Mouse (Mus musculus): ENCODE measurements around the gene Sppl3.
A peak's percentile ranks its signal among the peaks of the same experiment; 100 is the strongest.

Sppl3 gene

DNA sequence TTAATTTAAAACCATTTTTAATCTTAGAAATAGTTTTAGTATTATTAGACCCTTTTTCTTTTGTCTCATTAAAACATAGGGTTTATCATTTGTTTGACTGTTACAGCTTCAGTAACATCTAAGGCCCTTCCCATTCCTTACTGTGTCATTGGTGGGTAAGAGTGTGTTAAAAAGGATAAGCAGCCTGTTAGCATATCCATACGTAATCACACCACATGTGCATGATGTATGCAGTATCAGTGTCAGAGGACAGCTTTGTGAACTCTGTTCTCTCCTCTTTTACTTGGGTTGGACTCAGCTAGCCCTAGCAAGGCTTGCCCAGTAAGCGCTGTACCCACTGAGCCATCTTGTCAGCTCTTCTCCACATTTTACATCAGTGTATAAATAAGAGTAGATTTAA lies 26.2 kb downstream of the Sppl3 start:
- DNase-seq (ENCODE audit: low read depth, low spot score) = no peak

GRCm38 (mm10) chr5:115040756-115041155 lies 29.8 kb downstream of the Sppl3 start:
- no peak for DNase-seq (ENCODE audit: low read depth, low spot score)

GRCm38 (mm10) chr5:115043626-115044025 lies 32.7 kb downstream of the Sppl3 start:
- peak; percentile 68 for DNase-seq (ENCODE audit: low read depth, low spot score)

DNA sequence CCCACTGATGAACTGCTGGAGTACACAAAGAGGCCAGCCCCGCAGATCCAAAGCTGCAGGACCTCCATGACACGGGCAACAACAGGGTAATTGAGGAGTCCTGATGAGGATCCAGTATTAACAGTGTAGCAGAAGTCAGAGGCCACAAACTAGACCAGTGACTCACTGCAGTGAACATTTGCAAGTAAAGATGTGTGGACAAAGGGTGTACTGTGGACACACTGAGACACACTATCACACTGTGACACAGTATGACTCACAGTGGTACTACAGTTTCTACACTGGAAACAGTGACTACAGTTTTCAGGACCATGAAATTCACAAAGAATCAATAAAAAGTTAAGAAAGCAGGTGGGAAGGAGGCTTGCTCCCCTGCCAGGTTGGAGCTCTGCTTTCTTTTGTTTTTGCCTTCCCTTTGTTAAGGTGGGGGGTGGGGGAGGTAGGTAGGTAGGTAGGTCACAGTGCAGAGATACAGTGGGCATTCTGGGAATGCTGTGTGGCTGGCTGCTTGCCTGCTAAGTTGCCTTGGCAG lies 34.3 kb downstream of the Sppl3 start:
- DNase-seq (ENCODE audit: low read depth, low spot score) = no peak

DNA sequence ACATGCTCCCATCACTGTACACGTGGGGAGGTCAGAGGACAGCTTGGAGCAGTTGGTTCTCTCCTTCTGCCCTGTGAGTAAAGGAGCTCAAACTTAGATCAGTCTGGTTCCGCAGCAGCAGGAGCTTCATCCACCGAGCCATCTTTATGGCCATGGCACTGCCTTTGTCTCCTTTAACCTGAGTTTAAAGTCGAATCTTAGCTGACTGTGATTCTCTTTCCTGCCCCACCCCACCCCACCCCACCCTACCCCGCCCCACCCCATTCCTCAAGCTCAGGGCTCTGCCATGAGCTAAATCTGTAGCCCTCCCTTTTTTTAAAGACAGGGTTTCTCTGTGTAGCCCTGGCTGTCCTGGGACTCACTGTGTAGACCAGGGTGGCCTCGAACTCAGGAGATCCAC lies 38.8 kb downstream of the Sppl3 start:
- no peak for DNase-seq (ENCODE audit: low read depth, low spot score)

- no peak for DNase-seq (ENCODE audit: low read depth, low spot score)
Measured at GRCm38 (mm10) chr5:115050776-115051175, 39.8 kb downstream of the Sppl3 start.

- DNase-seq (ENCODE audit: low read depth, low spot score) = no peak
Measured at GRCm38 (mm10) chr5:115052546-115052945, 41.6 kb downstream of the Sppl3 start.

DNA sequence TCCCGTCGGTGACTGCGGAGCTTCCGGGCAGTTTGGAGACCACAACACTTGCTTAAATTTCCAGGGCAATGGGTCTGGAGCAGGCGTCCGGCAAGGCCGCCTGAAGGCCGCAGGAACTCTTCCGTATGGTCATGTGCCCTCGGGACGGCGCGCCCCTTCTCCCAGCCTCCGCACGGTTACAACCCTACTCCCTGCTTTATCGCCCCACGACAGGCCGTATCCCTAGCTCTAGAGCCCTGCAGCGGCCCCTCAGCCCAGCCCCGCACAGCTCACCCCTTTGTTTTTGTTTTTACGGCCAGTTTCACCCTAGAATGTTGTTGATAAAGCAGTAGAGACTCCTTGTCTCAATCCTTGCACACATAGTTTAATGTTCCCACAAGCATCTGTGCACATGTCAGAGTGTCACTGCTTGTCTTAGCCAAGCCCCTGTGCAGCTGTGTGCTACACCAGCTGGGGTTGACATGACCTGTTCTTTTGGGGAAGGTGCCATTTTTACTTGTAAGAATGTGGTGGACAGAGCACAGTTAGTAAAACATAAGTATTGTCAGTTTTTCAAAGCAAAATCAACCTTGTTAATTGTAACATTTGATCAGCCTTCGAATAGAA lies 43.0 kb downstream of the Sppl3 start:
- no peak for DNase-seq (ENCODE audit: low read depth, low spot score)

DNA sequence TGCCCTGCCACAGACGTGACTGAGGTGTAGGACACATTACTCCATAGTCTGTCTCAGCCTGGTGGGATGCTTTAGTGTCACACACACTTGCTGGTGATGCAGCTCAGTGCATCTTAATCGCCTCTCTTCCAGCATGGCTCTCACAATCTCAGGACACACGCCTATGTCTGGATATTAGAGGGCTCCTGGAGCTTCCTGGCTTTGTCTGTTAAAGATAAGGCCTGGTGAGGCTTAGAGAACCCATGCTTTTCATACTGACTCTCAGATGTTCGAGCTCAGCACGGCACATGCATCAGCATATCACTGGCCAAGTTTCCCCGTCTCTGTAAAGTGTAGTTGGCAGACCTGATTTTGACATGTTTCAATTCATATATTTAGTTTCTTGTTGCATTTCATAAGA lies 44.5 kb downstream of the Sppl3 start:
- no peak for DNase-seq (ENCODE audit: low read depth, low spot score)

DNA sequence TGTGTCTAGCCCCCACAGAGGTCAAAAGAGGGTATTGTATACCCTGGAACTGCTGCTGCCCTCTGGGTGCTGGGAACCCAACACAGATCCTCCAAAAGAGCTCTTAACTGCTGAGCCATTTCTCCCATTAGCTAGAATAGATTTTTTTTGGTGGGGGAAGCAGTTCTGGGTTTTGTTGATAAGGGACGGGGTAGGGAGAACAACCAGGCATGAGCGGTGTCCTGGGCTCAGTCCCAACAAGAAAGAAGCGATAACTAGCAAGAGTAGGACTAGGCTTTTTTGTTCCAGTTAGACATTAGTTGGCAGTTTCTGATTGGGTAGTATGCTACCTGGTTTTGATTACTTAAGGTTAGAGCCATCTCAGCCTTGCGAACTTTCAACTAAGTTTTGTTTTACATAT lies 46.2 kb downstream of the Sppl3 start:
- no peak for DNase-seq (ENCODE audit: low read depth, low spot score)

DNA sequence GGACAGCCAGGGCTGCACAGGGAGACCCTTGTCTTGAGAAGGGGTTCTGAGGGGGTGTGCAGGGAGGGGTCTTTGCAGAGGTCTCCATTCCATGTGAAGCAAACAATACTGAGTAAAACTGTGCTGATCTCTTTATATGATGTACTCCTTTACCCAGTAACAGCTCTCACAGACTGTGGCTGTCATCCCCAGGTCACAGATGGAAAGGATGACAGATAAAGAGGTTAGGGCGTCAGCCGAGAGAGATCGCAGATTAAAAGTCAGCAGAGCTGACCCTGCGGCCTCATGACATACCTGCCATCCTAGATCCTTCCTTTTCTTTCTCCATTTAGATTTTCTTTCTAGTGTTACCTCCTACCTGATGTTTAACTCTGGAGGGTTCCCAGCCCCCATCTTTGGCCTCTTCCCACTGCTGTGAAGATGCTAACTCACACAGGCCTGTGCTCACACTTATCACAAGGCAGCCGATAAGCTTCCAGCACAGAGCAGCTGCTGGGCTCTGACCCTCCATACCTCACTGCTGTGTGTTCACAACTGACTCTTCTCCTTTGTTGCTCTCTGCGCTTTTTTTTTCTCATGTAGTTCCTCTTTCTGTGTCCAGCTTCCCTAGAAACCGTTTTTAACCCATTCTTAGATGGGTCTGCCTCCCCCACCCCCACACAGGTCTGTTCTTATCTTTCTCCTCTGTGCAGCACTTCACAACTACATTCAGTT lies 47.8 kb downstream of the Sppl3 start:
- peak; percentile 65 for DNase-seq (ENCODE audit: low read depth, low spot score)

GRCm38 (mm10) chr5:115060067-115060695 lies 49.2 kb downstream of the Sppl3 start:
- DNase-seq (ENCODE audit: low read depth, low spot score) = no peak

- DNase-seq (ENCODE audit: low read depth, low spot score) = no peak
Measured at GRCm38 (mm10) chr5:115060977-115061376, 50.0 kb downstream of the Sppl3 start.

DNA sequence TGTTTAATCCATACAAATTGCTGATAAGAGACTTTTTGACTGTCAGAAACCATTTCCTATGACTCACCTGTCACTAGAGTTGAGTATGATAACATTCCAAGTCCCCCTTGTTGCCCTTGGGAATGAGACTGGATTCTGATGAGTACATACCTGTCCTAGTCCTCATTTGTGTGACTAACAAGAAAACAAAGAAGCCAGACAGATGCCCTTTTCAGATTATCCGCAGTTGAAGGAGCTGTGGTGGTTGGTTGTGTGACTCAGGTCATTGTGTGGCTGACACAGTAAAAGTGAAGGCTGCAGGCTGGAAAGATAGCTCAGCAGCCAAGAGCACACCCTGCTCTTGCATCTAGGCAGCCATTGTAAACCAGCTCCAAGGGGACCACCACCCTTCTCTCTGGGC lies 51.6 kb downstream of the Sppl3 start:
- no peak for DNase-seq (ENCODE audit: low read depth, low spot score)

GRCm38 (mm10) chr5:115063391-115063790 lies 52.5 kb downstream of the Sppl3 start:
- no peak for DNase-seq (ENCODE audit: low read depth, low spot score)

DNA sequence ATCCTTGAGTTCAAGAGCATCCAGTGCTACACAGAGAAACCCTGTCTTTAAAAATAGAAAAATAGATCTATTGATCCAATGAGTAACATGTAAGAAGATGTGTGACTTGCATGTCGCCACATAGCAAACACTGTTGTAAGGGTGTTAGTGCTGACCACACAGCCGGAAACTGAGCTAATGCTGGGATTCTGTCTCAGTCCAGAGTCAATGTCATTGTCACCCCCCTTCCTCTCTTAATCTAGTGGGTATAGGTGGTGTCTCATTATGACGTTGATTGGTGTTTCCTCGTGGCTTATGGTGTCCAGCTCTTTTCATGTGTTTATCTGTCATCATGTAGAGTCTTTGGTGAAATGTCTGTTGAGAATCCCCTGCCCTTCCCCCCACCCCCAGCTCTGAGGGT lies 55.3 kb downstream of the Sppl3 start:
- no peak for DNase-seq (ENCODE audit: low read depth, low spot score)

DNA sequence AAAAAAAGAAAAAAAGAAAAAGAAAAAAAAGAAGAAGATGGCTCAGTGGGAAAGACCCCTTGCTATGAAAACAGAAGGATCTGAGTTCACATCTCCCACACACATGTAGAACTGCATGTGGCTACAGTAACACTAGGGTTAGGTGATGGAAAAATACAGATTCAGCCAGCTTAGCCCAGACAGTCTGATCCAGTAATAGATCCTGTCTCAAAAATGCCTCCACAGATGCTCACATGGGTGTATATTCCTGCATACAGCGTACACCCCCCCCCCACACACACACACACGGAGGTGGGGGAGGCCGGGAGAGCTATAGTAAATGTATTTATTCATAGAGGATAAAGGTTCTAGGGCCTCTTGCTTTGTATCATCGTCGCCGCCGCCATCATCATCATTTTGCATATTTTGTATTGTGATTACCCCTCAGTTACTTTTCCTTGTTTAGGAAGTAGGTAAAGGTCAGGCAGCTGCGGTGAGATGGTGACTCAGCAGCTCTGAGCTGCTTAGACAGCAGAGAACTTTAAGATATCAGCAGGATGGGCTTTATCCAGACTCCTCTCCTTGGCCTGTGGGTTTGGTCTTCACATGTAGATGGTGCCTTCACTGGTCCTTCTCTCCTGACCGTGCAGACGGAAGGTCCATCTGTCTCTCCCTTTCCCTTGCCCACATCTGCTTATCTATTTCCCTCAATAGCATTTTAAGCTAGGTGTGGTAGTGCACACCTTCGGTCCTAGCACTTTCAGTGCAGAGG lies 57.9 kb downstream of the Sppl3 start:
- no peak for DNase-seq (ENCODE audit: low read depth, low spot score)

DNA sequence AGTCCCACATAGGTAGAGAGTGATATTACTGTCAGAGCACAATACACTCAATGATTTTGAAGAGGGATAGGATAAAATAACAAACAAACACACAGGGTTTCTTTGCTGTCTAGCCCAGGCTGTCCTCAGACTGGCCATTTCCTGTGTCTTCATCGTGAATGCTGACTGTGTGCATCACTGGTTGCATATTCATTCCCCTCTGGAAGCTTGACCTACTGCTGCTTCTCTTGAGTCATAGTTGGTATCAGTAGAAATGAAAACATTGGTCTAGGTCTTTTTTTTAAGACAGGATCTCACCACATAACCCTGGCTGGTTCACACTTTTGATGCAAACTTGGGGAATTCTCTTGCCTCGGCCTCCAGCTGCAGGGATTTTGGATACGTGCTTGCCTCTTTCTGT lies 58.7 kb downstream of the Sppl3 start:
- DNase-seq (ENCODE audit: low read depth, low spot score) = no peak

GRCm38 (mm10) chr5:115070457-115070856 lies 59.5 kb downstream of the Sppl3 start:
- DNase-seq (ENCODE audit: low read depth, low spot score) = no peak

DNA sequence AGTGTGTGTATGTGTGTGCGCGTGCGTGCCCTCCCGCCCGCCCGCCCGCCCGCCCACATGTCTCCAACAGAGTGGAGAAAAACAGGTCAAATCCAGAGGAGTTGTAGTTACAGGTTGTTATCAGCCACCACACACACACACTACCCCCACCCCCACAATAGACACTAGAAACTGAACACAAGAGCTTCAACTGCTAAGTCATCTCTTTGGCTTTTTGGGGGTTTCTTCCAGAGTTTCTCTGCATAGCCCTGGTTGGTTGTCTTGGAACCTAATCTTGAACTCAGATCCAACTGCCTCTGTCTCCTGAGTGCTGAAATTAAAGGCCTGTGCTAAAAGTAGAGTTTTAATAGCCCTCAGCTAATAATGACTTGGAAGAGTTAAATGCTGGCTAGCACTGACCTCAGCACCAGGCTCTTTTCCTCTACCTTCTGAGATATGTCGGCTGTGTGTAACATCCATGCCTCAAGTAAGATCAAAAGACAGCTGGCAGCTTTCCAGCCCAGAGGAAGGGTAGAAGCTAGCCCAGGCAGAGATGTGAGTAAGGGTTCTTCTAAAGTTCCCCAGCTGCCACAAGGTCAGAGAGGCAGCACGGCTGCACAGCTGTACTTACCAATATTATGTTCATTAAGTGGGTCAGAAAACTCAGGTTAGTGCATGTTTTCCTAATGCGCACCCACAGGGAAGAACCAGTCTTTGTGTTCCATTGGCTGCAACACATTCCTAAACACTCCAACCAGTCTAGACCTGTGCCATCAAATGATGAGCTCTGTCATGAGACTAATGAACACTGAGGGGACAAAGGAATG lies 60.4 kb downstream of the Sppl3 start:
- DNase-seq (ENCODE audit: low read depth, low spot score) = no peak

GRCm38 (mm10) chr5:115072143-115072542 lies 61.2 kb downstream of the Sppl3 start:
- no peak for DNase-seq (ENCODE audit: low read depth, low spot score)
